Mouse (Mus musculus) splenic B cell, adult 2 months (primary cell): ENCODE data around the gene Mgst2.

ENCODE experiments used
- DNase-seq: peaks from one replicate; pipeline ENCODE4 v3.0.0-alpha.2; 2011; ENCODE audit warnings: low read depth, low spot score
- H3K27me3 ChIP-seq: 2 replicates; pipeline ENCODE4 v1.6.1; 2012; ENCODE audit warnings: mild to moderate bottlenecking, low read length, moderate library complexity, mixed read lengths; ENCODE audit not compliant: control insufficient read depth, poor library complexity, insufficient read depth, severe bottlenecking
- H3K36me3 ChIP-seq: 2 replicates; pipeline ENCODE4 v1.6.1; 2012; ENCODE audit warnings: mild to moderate bottlenecking, low read length, moderate library complexity, mixed read lengths; ENCODE audit not compliant: control insufficient read depth, poor library complexity, insufficient read depth, severe bottlenecking

Gene Mgst2

GRCm38 (mm10) chr3:51701281-51701751 is 41.2 kb downstream of the Mgst2 start:
- H3K36me3 ChIP-seq, result no peaks in the 10 kb centered on the region
- no peaks in the 10 kb centered on the region for H3K27me3 ChIP-seq
- peak; percentile 74 for DNase-seq

DNA sequence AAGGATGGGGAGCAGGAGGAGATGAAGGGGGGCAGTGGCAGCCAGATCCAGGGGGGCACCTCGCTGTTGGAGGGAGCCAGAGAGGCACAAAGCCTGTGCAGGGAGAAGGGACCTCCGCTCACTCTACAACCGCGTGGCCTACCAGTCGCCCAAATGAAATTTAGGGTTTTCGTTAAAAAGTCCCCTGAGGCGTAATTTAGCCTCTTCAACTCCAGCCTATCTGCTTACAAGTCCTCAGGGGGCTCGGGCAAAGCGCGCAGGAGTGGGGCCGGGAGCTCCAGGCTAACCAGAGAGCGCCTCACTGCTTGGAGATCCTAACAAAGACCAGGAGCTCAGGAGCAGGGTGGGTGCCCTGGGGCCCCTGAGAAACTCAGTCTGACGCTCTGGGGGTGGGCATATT is 41.8 kb downstream of the Mgst2 start:
- no peak for DNase-seq
- Histone ChIP-seq H3K27me3 (no peaks in the 10 kb centered on the region), H3K36me3 (no peaks in the 10 kb centered on the region)

DNA sequence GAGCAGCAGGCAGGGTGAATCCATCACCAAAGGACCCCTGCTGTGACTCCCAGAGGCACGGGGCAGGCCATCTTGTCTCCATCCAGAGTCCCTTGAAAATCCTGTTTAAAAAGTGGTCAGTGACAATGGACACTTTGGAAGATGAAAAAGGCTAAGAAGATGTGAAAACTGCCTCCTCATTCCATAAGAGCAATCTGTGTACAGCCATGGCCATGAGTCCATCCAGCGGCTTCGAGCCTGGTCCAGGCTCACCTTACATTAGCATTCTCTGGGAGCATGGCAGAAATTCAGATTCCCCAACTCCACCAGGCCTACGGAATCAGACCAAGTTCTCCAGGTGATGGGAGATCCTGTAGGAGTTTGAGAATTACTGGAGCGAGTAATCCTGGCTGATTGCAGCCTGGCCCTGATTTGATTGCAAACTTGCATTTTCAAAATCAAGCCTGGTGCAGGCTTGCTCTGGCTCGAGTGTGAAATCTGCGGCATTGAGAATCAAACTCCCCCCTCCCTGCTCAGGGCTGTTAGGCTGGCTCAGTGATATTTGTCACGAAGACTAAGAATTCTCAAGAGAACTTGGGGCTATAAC is 42.6 kb downstream of the Mgst2 start:
- Histone ChIP-seq H3K27me3 (no peaks in the 10 kb centered on the region), H3K36me3 (no peaks in the 10 kb centered on the region)
- no peak for DNase-seq

GRCm38 (mm10) chr3:51703478-51703877 is 43.3 kb downstream of the Mgst2 start:
- no peaks in the 10 kb centered on the region for H3K27me3 ChIP-seq
- H3K36me3 ChIP-seq, result no peaks in the 10 kb centered on the region
- no peak for DNase-seq

GRCm38 (mm10) chr3:51705220-51705619 is 45.1 kb downstream of the Mgst2 start:
- Histone ChIP-seq H3K36me3 (no peaks in the 10 kb centered on the region), H3K27me3 (no peaks in the 10 kb centered on the region; the same call in 1 of the 2 replicates)
- peak; percentile 52 for DNase-seq

- no peaks in the 10 kb centered on the region; the same call in 1 of the 2 replicates for H3K27me3 ChIP-seq
- no peaks in the 10 kb centered on the region; the same call in 1 of the 2 replicates for H3K36me3 ChIP-seq
- no peak for DNase-seq
These were observed 48.2 kb downstream of the Mgst2 start for GRCm38 (mm10) chr3:51708375-51708745.

- DNase-seq, result no peak
- Histone ChIP-seq H3K27me3 (no peaks in the 10 kb centered on the region; the same call in 1 of the 2 replicates), H3K36me3 (no peaks in the 10 kb centered on the region; the same call in 1 of the 2 replicates)
These were observed 48.7 kb downstream of the Mgst2 start for GRCm38 (mm10) chr3:51708746-51709411.

DNA sequence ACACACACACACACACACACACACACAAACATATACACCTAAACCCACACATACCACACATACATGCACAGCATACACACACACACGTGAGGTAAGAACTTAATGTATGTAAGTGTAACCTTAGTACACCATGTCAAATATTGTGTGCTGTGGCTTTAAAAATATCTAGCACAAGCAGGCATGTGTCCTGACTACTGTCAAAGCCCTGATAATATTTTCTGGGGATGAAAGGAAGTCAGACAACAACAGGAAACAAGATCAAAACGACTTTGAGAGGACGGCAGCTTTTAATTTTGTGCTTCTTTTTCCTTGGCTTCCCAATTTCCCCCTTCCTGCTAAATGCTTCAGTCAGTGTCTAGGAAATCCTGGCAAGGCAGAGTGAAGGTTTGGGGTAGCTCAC is 52.2 kb downstream of the Mgst2 start:
- DNase-seq, result no peak
- Histone ChIP-seq H3K36me3 (no peaks in the 10 kb centered on the region; the same call in 1 of the 2 replicates), H3K27me3 (no peaks in the 10 kb centered on the region; the same call in 1 of the 2 replicates)

DNA sequence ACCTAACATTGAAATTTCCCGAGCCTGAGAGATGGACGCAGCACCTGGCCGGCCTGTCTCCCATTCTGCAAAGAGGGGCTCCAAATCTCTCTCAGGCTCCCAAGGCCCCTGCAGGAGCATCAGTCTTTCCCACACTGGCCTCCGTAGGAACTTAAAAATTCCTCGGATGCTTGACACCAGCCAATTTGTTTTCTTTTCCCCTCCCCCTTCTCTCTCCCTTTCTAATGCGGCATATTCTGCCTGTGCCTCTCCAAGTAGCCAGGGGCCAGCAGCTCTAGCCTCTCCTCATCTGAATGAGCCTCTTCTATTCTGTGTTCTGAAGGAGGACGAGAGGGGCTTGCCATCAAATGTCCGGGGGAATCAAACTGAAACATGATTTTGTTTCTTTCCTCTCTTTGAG is 53.1 kb downstream of the Mgst2 start:
- H3K36me3 ChIP-seq, result no peaks in the 10 kb centered on the region; the same call in 1 of the 2 replicates
- no peaks in the 10 kb centered on the region; the same call in 1 of the 2 replicates for H3K27me3 ChIP-seq
- no peak for DNase-seq

GRCm38 (mm10) chr3:51714469-51714868 is 54.3 kb downstream of the Mgst2 start:
- no peaks in the 10 kb centered on the region; the same call in 1 of the 2 replicates for H3K36me3 ChIP-seq
- no peaks in the 10 kb centered on the region; the same call in 1 of the 2 replicates for H3K27me3 ChIP-seq
- DNase-seq, result no peak

GRCm38 (mm10) chr3:51717455-51717854 is 57.3 kb downstream of the Mgst2 start:
- DNase-seq, result no peak
- H3K36me3 ChIP-seq, result no peaks in the 10 kb centered on the region
- H3K27me3 ChIP-seq, result no peaks in the 10 kb centered on the region

- H3K27me3 ChIP-seq, result no peaks in the 10 kb centered on the region
- no peaks in the 10 kb centered on the region for H3K36me3 ChIP-seq
- DNase-seq, result no peak
These were observed 57.7 kb downstream of the Mgst2 start for GRCm38 (mm10) chr3:51717909-51718308.

GRCm38 (mm10) chr3:51719373-51719772 is 59.2 kb downstream of the Mgst2 start:
- no peak for DNase-seq
- Histone ChIP-seq H3K36me3 (no peaks in the 10 kb centered on the region), H3K27me3 (no peaks in the 10 kb centered on the region)

DNA sequence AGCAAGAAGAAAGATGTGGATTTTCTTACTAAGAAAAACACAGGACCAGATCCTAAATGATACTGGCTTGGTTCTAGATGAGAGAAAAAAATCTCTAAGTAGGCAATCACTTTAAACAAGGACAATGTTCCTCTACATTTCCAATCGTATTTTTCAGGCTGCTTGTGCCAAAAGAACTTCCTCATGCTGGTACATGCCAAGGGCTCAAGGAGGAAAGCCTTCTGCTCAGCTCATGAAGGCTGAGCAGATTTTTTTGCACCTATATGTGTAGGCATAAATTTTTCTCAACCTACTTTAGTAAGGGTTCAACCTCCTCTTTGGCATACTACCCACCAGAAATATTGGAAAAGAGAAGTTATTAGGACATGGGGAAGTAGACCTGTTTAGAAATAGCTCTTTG is 59.8 kb downstream of the Mgst2 start:
- DNase-seq, result no peak

GRCm38 (mm10) chr3:51726257-51726656 is 66.1 kb downstream of the Mgst2 start:
- Histone ChIP-seq H3K27me3 (no peaks in the 10 kb centered on the region), H3K36me3 (no peaks in the 10 kb centered on the region)
- DNase-seq, result no peak

More for the DNA sequence above, 59.8 kb downstream of the Mgst2 start:
- Histone ChIP-seq H3K27me3 (no peaks in the 10 kb centered on the region), H3K36me3 (no peaks in the 10 kb centered on the region)
